Mouse (Mus musculus) neural tube, embryonic 11.5 days (tissue): ENCODE results near the gene Dda1. TPM values are rescaled to one million over a fixed set of nuclear protein-coding genes. Genes with fewer than 3 reads are reported as not detected.

ENCODE experiments used
- ATAC-seq: fragments of 200-750 bp; cut with Nextera tagmentation; 2 replicates; pipeline ENCODE4 v1.8.0; 2017; ENCODE audit warnings: moderate number of reproducible peaks, mild to moderate bottlenecking, moderate TSS enrichment, moderate library complexity; ENCODE audit not compliant: insufficient read depth, low FRiP score, low TSS enrichment
- DNase-seq: peaks from one replicate; pipeline ENCODE4 v3.0.0-alpha.2; 2015; ENCODE audit warnings: low spot score
- H3K27ac ChIP-seq: fragments of 300-500 bp; sonication (generic); 2 replicates; pipeline ENCODE4 v1.5.1; 2014; ENCODE audit warnings: low read depth, mild to moderate bottlenecking, low read length
- H3K27me3 ChIP-seq: fragments of 300-500 bp; sonication (generic); 2 replicates; pipeline ENCODE4 v1.6.1; 2014; ENCODE audit warnings: mild to moderate bottlenecking, low read length, mixed read lengths; ENCODE audit not compliant: control insufficient read depth, insufficient read depth
- H3K36me3 ChIP-seq: fragments of 300-500 bp; sonication (generic); 2 replicates; pipeline ENCODE4 v1.6.1; 2014; ENCODE audit warnings: mild to moderate bottlenecking, low read length, moderate library complexity, mixed read lengths; ENCODE audit not compliant: control insufficient read depth, insufficient read depth
- H3K4me1 ChIP-seq: fragments of 300-500 bp; sonication (generic); 2 replicates; pipeline ENCODE4 v1.6.1; 2014; ENCODE audit warnings: low read length, mixed read lengths; ENCODE audit not compliant: control insufficient read depth, insufficient read depth
- H3K4me2 ChIP-seq: fragments of 300-500 bp; sonication (generic); 2 replicates; pipeline ENCODE4 v1.6.1; 2014; ENCODE audit warnings: low read depth, mild to moderate bottlenecking, moderate library complexity
- H3K4me3 ChIP-seq: fragments of 300-500 bp; sonication (generic); 2 replicates; pipeline ENCODE4 v1.5.1; 2014; ENCODE audit warnings: low read depth, low read length
- H3K9ac ChIP-seq: fragments of 300-500 bp; sonication (generic); 2 replicates; pipeline ENCODE4 v1.6.1; 2014; ENCODE audit warnings: mild to moderate bottlenecking, low read length
- H3K9me3 ChIP-seq: fragments of 300-500 bp; sonication (generic); 2 replicates; pipeline ENCODE4 v1.6.1; 2016; ENCODE audit warnings: low read length; ENCODE audit not compliant: control insufficient read depth
- WGBS: fragments of 180-500 bp; shearing (Covaris S2); extraction: QIAGEN DNeasy Blood & Tissue Kit; methylation state at CpG from one replicate; pipeline ENCODE4 v1.1.7; 2014; 5-methylcytosine and 5-hydroxymethylcytosine counted together
- polyA plus RNA-seq: library from polyadenylated mRNA; unstranded; fragments of >200 nt; fragmentation: Nextera tagmentation; extraction: Ambion mirVana; gene quantifications from 2 replicates; pipeline ENCODE4 v1.2.1, GENCODE M21; 2014

Gene Dda1
- polyA plus RNA-seq, 1 experiment from 2014 or later = 170 TPM

- Histone ChIP-seq H3K4me1 (no peaks in the 10 kb centered on the region), H3K9ac (no peak overlapping the region), H3K4me2 (no peak overlapping the region), H3K27ac (no peak overlapping the region), H3K9me3 (no peaks in the 10 kb centered on the region), H3K4me3 (no peak overlapping the region), H3K27me3 (no peaks in the 10 kb centered on the region), H3K36me3 (peaks cover 15% of the 10 kb centered on the region)
- ATAC-seq = no peak
- WGBS = 82% methylated on average over 8 of the region's 8 CpGs
- DNase-seq = no peak
These were observed 14.3 kb upstream of the Dda1 start for GRCm38 (mm10) chr8:71454668-71455067.

GRCm38 (mm10) chr8:71456906-71457305, 12.1 kb upstream of the Dda1 start:
- no peaks in the 10 kb centered on the region for H3K27me3 ChIP-seq
- H3K4me1 ChIP-seq = no peaks in the 10 kb centered on the region
- 42% methylated on average over 22 of the region's 22 CpGs for WGBS
- no peak overlapping the region for H3K4me2 ChIP-seq
- H3K4me3 ChIP-seq = no peak overlapping the region
- no peaks in the 10 kb centered on the region for H3K9me3 ChIP-seq
- H3K27ac ChIP-seq = no peak overlapping the region
- H3K36me3 ChIP-seq = peaks cover 21% of the 10 kb centered on the region
- ATAC-seq (no peak), DNase-seq (no peak)
- H3K9ac ChIP-seq = no peak overlapping the region

DNA sequence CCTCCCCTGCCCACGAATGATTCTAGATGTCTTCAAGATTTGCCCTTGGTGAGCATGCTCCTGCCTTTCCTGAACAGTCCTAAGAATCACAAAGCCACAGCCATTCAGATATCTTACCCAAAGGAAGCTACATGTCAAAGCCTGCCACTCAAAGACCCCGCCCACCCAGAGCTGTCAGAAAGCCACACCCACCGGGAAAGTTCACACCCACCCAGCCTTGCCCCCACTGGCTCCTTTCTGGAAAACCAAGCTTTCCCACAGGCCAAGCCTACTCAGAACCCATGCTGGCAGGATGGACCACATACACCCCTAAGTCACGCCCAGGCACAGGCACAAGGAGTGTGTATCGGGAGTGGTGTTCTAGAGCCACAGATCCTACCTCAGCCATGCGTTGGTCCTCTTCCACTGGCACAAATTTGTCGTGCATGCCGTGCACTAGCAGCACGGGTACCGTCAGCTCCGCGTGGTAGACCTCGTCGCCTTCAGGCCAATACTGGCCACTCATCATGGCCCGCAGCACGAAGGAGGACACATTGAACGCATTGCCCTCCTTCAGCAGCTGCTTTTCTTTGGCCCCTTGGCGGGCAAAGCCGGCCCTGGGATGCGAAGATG, 11.2 kb upstream of the Dda1 start:
- H3K27me3 ChIP-seq = no peaks in the 10 kb centered on the region
- no peak for ATAC-seq
- WGBS = 86% methylated on average over 20 of the region's 20 CpGs
- H3K9me3 ChIP-seq = no peaks in the 10 kb centered on the region
- no peak overlapping the region for H3K4me3 ChIP-seq
- no peak overlapping the region for H3K27ac ChIP-seq
- H3K4me1 ChIP-seq = peaks cover 5% of the 10 kb centered on the region; the same call in 1 of the 2 replicates
- no peak for DNase-seq
- H3K9ac ChIP-seq = no peak overlapping the region
- peaks cover 21% of the 10 kb centered on the region for H3K36me3 ChIP-seq
- no peak overlapping the region for H3K4me2 ChIP-seq

GRCm38 (mm10) chr8:71460716-71461115, 8.3 kb upstream of the Dda1 start:
- 89% methylated on average over 6 of the region's 6 CpGs for WGBS
- ATAC-seq = no peak
- no peak overlapping the region for H3K4me3 ChIP-seq
- peaks cover 21% of the 10 kb centered on the region for H3K36me3 ChIP-seq
- H3K9me3 ChIP-seq = no peaks in the 10 kb centered on the region
- H3K4me1 ChIP-seq = peaks cover 16% of the 10 kb centered on the region
- H3K27me3 ChIP-seq = no peaks in the 10 kb centered on the region
- H3K27ac ChIP-seq = no peak overlapping the region
- no peak overlapping the region for H3K4me2 ChIP-seq
- no peak overlapping the region for H3K9ac ChIP-seq
- DNase-seq = no peak

- DNase-seq = no peak
- H3K36me3 ChIP-seq = peaks cover 21% of the 10 kb centered on the region
These were observed 7.7 kb upstream of the Dda1 start for GRCm38 (mm10) chr8:71461152-71461840.

GRCm38 (mm10) chr8:71462191-71462590, 6.8 kb upstream of the Dda1 start:
- no peak for ATAC-seq
- H3K4me2 ChIP-seq = peak overlapping the region; percentile 85
- no peak overlapping the region for H3K27ac ChIP-seq
- peaks cover 16% of the 10 kb centered on the region for H3K36me3 ChIP-seq
- peak overlapping the region; percentile 93 for H3K4me3 ChIP-seq
- no peaks in the 10 kb centered on the region for H3K27me3 ChIP-seq
- WGBS = 79% methylated on average over 4 of the region's 4 CpGs
- H3K9me3 ChIP-seq = no peaks in the 10 kb centered on the region
- no peak for DNase-seq
- H3K4me1 ChIP-seq = peaks cover 18% of the 10 kb centered on the region
- H3K9ac ChIP-seq = peak overlapping the region; percentile 87

More at GRCm38 (mm10) chr8:71461152-71461840, 7.7 kb upstream of the Dda1 start:
- WGBS = 76% methylated on average over 46 of the region's 47 CpGs
- ATAC-seq = no peak
- Histone ChIP-seq H3K4me3 (no peak overlapping the region), H3K9me3 (no peaks in the 10 kb centered on the region), H3K4me1 (peaks cover 18% of the 10 kb centered on the region), H3K9ac (no peak overlapping the region), H3K27ac (no peak overlapping the region), H3K27me3 (no peaks in the 10 kb centered on the region), H3K4me2 (no peak overlapping the region; the same call in none of the 2 replicates)

DNA sequence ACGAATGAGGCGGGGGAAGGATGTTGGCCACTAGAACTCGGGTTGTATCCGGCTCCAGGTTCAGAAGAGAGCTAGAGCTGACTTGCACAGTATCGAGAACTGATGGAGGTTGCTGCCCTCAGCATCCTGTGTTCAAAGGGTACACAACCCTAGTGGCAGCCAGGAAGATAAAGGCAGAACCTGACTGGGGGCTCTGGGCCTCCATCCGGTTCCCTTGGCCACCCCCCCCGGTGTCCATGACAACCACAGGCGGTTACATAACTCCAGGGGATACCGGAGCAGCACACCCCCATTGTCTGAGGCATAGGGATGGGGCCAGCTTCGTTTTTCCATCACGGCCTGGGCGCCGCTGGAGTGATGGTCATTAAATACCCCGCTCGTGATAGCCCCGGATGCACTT, 6.2 kb upstream of the Dda1 start:
- Histone ChIP-seq H3K4me1 (peaks cover 18% of the 10 kb centered on the region), H3K9ac (peak overlapping the region; percentile 87), H3K27ac (no peak overlapping the region; the same call in 1 of the 2 replicates), H3K27me3 (no peaks in the 10 kb centered on the region), H3K9me3 (no peaks in the 10 kb centered on the region), H3K4me2 (peak overlapping the region; percentile 85), H3K36me3 (peaks cover 10% of the 10 kb centered on the region), H3K4me3 (peak overlapping the region; percentile 93)
- ATAC-seq (peak; percentile 10; the same call in 1 of the 2 replicates), DNase-seq (peak; percentile 46)
- 6% methylated on average over 16 of the region's 16 CpGs for WGBS

GRCm38 (mm10) chr8:71463188-71464033, 5.6 kb upstream of the Dda1 start, which contains the start of gene Abhd8:
Gene Abhd8, minus strand, starts transcription at chr8:71463655.
- peak; percentile 83 for ATAC-seq
- Histone ChIP-seq H3K4me3 (peak within 1 kb of the TSS; percentile 93), H3K9me3 (no peaks in the 10 kb centered on the region), H3K4me2 (peak within 1 kb of the TSS; percentile 85), H3K9ac (peak within 1 kb of the TSS; percentile 87), H3K4me1 (peaks cover 18% of the 10 kb centered on the region), H3K27me3 (no peaks in the 10 kb centered on the region), H3K27ac (peak within 1 kb of the TSS; percentile 58), H3K36me3 (peaks cover 6% of the 10 kb centered on the region)
- under 1% methylated on average over 55 of the region's 55 CpGs for WGBS
- DNase-seq = peak; percentile 98
